Mouse (Mus musculus): ENCODE data around the gene Sgk2.

GRCm38 (mm10) chr2:162969101-162969500 lies 18.0 kb upstream of the Sgk2 start:
- TF ChIP-seq CTCF (IDR thresholded peaks at IDR 0.05; ENCODE audit: borderline replicate concordance, extremely low read depth, insufficient read depth, insufficient read length) (no peak), POLR2A (IDR thresholded peaks at IDR 0.05; ENCODE audit: borderline replicate concordance, extremely low read depth, insufficient read depth, insufficient read length, poor library complexity, severe bottlenecking) (no peak)

Measured in brain, embryonic 14.5 days (tissue).